Mouse (Mus musculus): ENCODE data around the gene Dap. TPM values are rescaled to one million over a fixed set of nuclear protein-coding genes. Genes with fewer than 3 reads are reported as not detected.
A peak's percentile ranks its signal among the peaks of the same experiment; 100 is the strongest.

Gene Dap
- polyA plus RNA-seq, 1 experiment from 2014 or later, result 80.5 TPM

GRCm38 (mm10) chr15:31245934-31246333 is 21.8 kb downstream of the Dap start:
- Histone ChIP-seq H3K9me3 (ENCODE audit: control insufficient read depth, low read length) (no peaks in the 10 kb centered on the region; the same call in 1 of the 2 replicates), H3K9ac (ENCODE audit: low read depth, low read length) (no peak overlapping the region), H3K4me1 (ENCODE audit: control insufficient read depth, insufficient read depth, low read length) (peaks cover 9% of the 10 kb centered on the region), H3K4me2 (ENCODE audit: low read depth, low read length) (no peak overlapping the region), H3K27ac (ENCODE audit: low read length) (no peak overlapping the region), H3K27me3 (replicated peaks; ENCODE audit: control insufficient read depth, insufficient read depth, low read length) (no peaks in the 10 kb centered on the region), H3K4me3 (ENCODE audit: low read length) (no peak overlapping the region), H3K36me3 (ENCODE audit: control insufficient read depth, insufficient read depth, low read length) (peaks cover 4% of the 10 kb centered on the region; the same call in 1 of the 2 replicates)
- WGBS, result 57% methylated on average over 9 of the region's 9 CpGs
- ATAC-seq, result no peak; the same call in 1 of the 2 replicates

- Histone ChIP-seq H3K9me3 (ENCODE audit: control insufficient read depth, low read length) (no peaks in the 10 kb centered on the region; the same call in 1 of the 2 replicates), H3K27me3 (replicated peaks; ENCODE audit: control insufficient read depth, insufficient read depth, low read length) (no peaks in the 10 kb centered on the region), H3K36me3 (ENCODE audit: control insufficient read depth, insufficient read depth, low read length) (peaks cover 2% of the 10 kb centered on the region; the same call in 1 of the 2 replicates), H3K27ac (ENCODE audit: low read length) (no peak overlapping the region), H3K4me3 (ENCODE audit: low read length) (no peak overlapping the region), H3K9ac (ENCODE audit: low read depth, low read length) (no peak overlapping the region), H3K4me2 (ENCODE audit: low read depth, low read length) (no peak overlapping the region), H3K4me1 (ENCODE audit: control insufficient read depth, insufficient read depth, low read length) (peaks cover 9% of the 10 kb centered on the region)
- ATAC-seq, result 0 out of 2 replicates have a peak, but pooled peaks have one; percentile 26
- 60% methylated on average over 9 of the region's 9 CpGs for WGBS
Observed at GRCm38 (mm10) chr15:31247035-31247434, 22.9 kb downstream of the Dap start.

GRCm38 (mm10) chr15:31248882-31249281 is 24.8 kb downstream of the Dap start:
- H3K9ac ChIP-seq (ENCODE audit: low read depth, low read length), result no peak overlapping the region
- no peak for ATAC-seq
- no peak overlapping the region for H3K27ac ChIP-seq (ENCODE audit: low read length)
- no peak overlapping the region for H3K4me2 ChIP-seq (ENCODE audit: low read depth, low read length)
- H3K4me3 ChIP-seq (ENCODE audit: low read length), result no peak overlapping the region
- no peaks in the 10 kb centered on the region for H3K36me3 ChIP-seq (ENCODE audit: control insufficient read depth, insufficient read depth, low read length)
- H3K9me3 ChIP-seq (ENCODE audit: control insufficient read depth, low read length), result no peaks in the 10 kb centered on the region
- 68% methylated on average over 7 of the region's 7 CpGs for WGBS
- H3K4me1 ChIP-seq (ENCODE audit: control insufficient read depth, insufficient read depth, low read length), result peaks cover 9% of the 10 kb centered on the region
- H3K27me3 ChIP-seq (replicated peaks; ENCODE audit: control insufficient read depth, insufficient read depth, low read length), result no peaks in the 10 kb centered on the region

GRCm38 (mm10) chr15:31250027-31250426 is 25.9 kb downstream of the Dap start:
- H3K36me3 ChIP-seq (ENCODE audit: control insufficient read depth, insufficient read depth, low read length), result no peaks in the 10 kb centered on the region
- WGBS, result 63% methylated on average over 2 of the region's 2 CpGs
- H3K9ac ChIP-seq (ENCODE audit: low read depth, low read length), result no peak overlapping the region
- ATAC-seq, result no peak
- no peak overlapping the region for H3K4me2 ChIP-seq (ENCODE audit: low read depth, low read length)
- H3K9me3 ChIP-seq (ENCODE audit: control insufficient read depth, low read length), result no peaks in the 10 kb centered on the region
- H3K4me3 ChIP-seq (ENCODE audit: low read length), result no peak overlapping the region
- H3K27ac ChIP-seq (ENCODE audit: low read length), result no peak overlapping the region
- peaks cover 9% of the 10 kb centered on the region for H3K4me1 ChIP-seq (ENCODE audit: control insufficient read depth, insufficient read depth, low read length)
- H3K27me3 ChIP-seq (replicated peaks; ENCODE audit: control insufficient read depth, insufficient read depth, low read length), result no peaks in the 10 kb centered on the region

GRCm38 (mm10) chr15:31250676-31251075 is 26.6 kb downstream of the Dap start:
- no peak for ATAC-seq
- WGBS, result 82% methylated on average over 3 of the region's 3 CpGs
- H3K4me1 ChIP-seq (ENCODE audit: control insufficient read depth, insufficient read depth, low read length), result peaks cover 9% of the 10 kb centered on the region

GRCm38 (mm10) chr15:31251189-31251588 is 27.1 kb downstream of the Dap start:
- no peaks in the 10 kb centered on the region for H3K36me3 ChIP-seq (ENCODE audit: control insufficient read depth, insufficient read depth, low read length)
- WGBS, result 87% methylated on average over 6 of the region's 6 CpGs
- H3K9me3 ChIP-seq (ENCODE audit: control insufficient read depth, low read length), result no peaks in the 10 kb centered on the region

More at GRCm38 (mm10) chr15:31250676-31251075, 26.6 kb downstream of the Dap start:
- Histone ChIP-seq H3K4me2 (ENCODE audit: low read depth, low read length) (no peak overlapping the region), H3K27me3 (replicated peaks; ENCODE audit: control insufficient read depth, insufficient read depth, low read length) (no peaks in the 10 kb centered on the region), H3K4me3 (ENCODE audit: low read length) (no peak overlapping the region), H3K9me3 (ENCODE audit: control insufficient read depth, low read length) (no peaks in the 10 kb centered on the region), H3K27ac (ENCODE audit: low read length) (no peak overlapping the region), H3K9ac (ENCODE audit: low read depth, low read length) (no peak overlapping the region), H3K36me3 (ENCODE audit: control insufficient read depth, insufficient read depth, low read length) (no peaks in the 10 kb centered on the region)

GRCm38 (mm10) chr15:31252590-31253311 is 28.6 kb downstream of the Dap start:
- H3K27ac ChIP-seq (ENCODE audit: low read length), result no peak overlapping the region
- WGBS, result 86% methylated on average over 16 of the region's 16 CpGs
- H3K9ac ChIP-seq (ENCODE audit: low read depth, low read length), result no peak overlapping the region
- H3K4me1 ChIP-seq (ENCODE audit: control insufficient read depth, insufficient read depth, low read length), result 0 out of 2 replicates have a peak, but pooled peaks cover under 1% of the 10 kb centered on the region
- no peaks in the 10 kb centered on the region for H3K36me3 ChIP-seq (ENCODE audit: control insufficient read depth, insufficient read depth, low read length)
- ATAC-seq, result no peak
- H3K27me3 ChIP-seq (replicated peaks; ENCODE audit: control insufficient read depth, insufficient read depth, low read length), result no peaks in the 10 kb centered on the region
- H3K4me2 ChIP-seq (ENCODE audit: low read depth, low read length), result no peak overlapping the region
- no peaks in the 10 kb centered on the region for H3K9me3 ChIP-seq (ENCODE audit: control insufficient read depth, low read length)
- no peak overlapping the region for H3K4me3 ChIP-seq (ENCODE audit: low read length)

More at GRCm38 (mm10) chr15:31251189-31251588, 27.1 kb downstream of the Dap start:
- Histone ChIP-seq H3K27ac (ENCODE audit: low read length) (no peak overlapping the region), H3K4me2 (ENCODE audit: low read depth, low read length) (no peak overlapping the region), H3K4me3 (ENCODE audit: low read length) (no peak overlapping the region), H3K27me3 (replicated peaks; ENCODE audit: control insufficient read depth, insufficient read depth, low read length) (no peaks in the 10 kb centered on the region), H3K4me1 (ENCODE audit: control insufficient read depth, insufficient read depth, low read length) (peaks cover 9% of the 10 kb centered on the region), H3K9ac (ENCODE audit: low read depth, low read length) (no peak overlapping the region)
- no peak for ATAC-seq

GRCm38 (mm10) chr15:31253380-31253779 is 29.3 kb downstream of the Dap start:
- H3K4me1 ChIP-seq (ENCODE audit: control insufficient read depth, insufficient read depth, low read length), result peaks cover 4% of the 10 kb centered on the region; the same call in 1 of the 2 replicates
- ATAC-seq, result no peak
- H3K27me3 ChIP-seq (replicated peaks; ENCODE audit: control insufficient read depth, insufficient read depth, low read length), result no peaks in the 10 kb centered on the region
- no peak overlapping the region for H3K4me2 ChIP-seq (ENCODE audit: low read depth, low read length)
- no peaks in the 10 kb centered on the region for H3K36me3 ChIP-seq (ENCODE audit: control insufficient read depth, insufficient read depth, low read length)
- H3K9me3 ChIP-seq (ENCODE audit: control insufficient read depth, low read length), result no peaks in the 10 kb centered on the region
- WGBS, result 73% methylated on average over 8 of the region's 8 CpGs
- no peak overlapping the region for H3K9ac ChIP-seq (ENCODE audit: low read depth, low read length)
- H3K27ac ChIP-seq (ENCODE audit: low read length), result no peak overlapping the region
- no peak overlapping the region for H3K4me3 ChIP-seq (ENCODE audit: low read length)

GRCm38 (mm10) chr15:31253963-31254362 is 29.8 kb downstream of the Dap start:
- H3K9me3 ChIP-seq (ENCODE audit: control insufficient read depth, low read length), result no peaks in the 10 kb centered on the region
- peaks cover 4% of the 10 kb centered on the region; the same call in 1 of the 2 replicates for H3K4me1 ChIP-seq (ENCODE audit: control insufficient read depth, insufficient read depth, low read length)
- WGBS, result 90% methylated on average over 4 of the region's 4 CpGs
- no peak overlapping the region for H3K27ac ChIP-seq (ENCODE audit: low read length)
- no peaks in the 10 kb centered on the region for H3K36me3 ChIP-seq (ENCODE audit: control insufficient read depth, insufficient read depth, low read length)
- no peak for ATAC-seq
- no peaks in the 10 kb centered on the region for H3K27me3 ChIP-seq (replicated peaks; ENCODE audit: control insufficient read depth, insufficient read depth, low read length)
- no peak overlapping the region for H3K4me2 ChIP-seq (ENCODE audit: low read depth, low read length)
- H3K9ac ChIP-seq (ENCODE audit: low read depth, low read length), result no peak overlapping the region
- no peak overlapping the region for H3K4me3 ChIP-seq (ENCODE audit: low read length)

All from intestine, embryonic 16.5 days (tissue).